Mouse (Mus musculus) liver, embryonic 15.5 days (tissue): ENCODE data around the gene Unc13a. TPM values are rescaled to one million over a fixed set of nuclear protein-coding genes. Genes with fewer than 3 reads are reported as not detected.
A peak's percentile ranks its signal among the peaks of the same experiment; 100 is the strongest.

Experiments
- ATAC-seq: fragments of 200-750 bp; cut with Nextera tagmentation; 2 replicates; pipeline ENCODE4 v1.8.0; 2017; ENCODE audit warnings: moderate number of reproducible peaks, mild to moderate bottlenecking, moderate library complexity; ENCODE audit not compliant: insufficient read depth
- H3K27ac ChIP-seq: fragments of 300-500 bp; sonication (generic); replicated peaks from 2 replicates; pipeline ENCODE4 v1.5.1; 2015; ENCODE audit warnings: mild to moderate bottlenecking, inconsistent platforms
- H3K27me3 ChIP-seq: fragments of 300-500 bp; sonication (generic); 2 replicates; pipeline ENCODE4 v1.6.1; 2015; ENCODE audit warnings: mild to moderate bottlenecking, inconsistent platforms
- H3K36me3 ChIP-seq: fragments of 300-500 bp; sonication (generic); replicated peaks from 2 replicates; pipeline ENCODE4 v1.6.1; 2015; ENCODE audit warnings: moderate library complexity, mild to moderate bottlenecking, inconsistent platforms
- H3K4me1 ChIP-seq: fragments of 300-500 bp; sonication (generic); replicated peaks from 2 replicates; pipeline ENCODE4 v1.6.1; 2015; ENCODE audit warnings: inconsistent platforms
- H3K4me2 ChIP-seq: fragments of 300-500 bp; sonication (generic); 2 replicates; pipeline ENCODE4 v1.6.1; 2015; ENCODE audit warnings: moderate library complexity, mild to moderate bottlenecking, inconsistent platforms
- H3K4me3 ChIP-seq: fragments of 300-500 bp; sonication (generic); replicated peaks from 2 replicates; pipeline ENCODE4 v1.5.1; 2015; ENCODE audit warnings: mild to moderate bottlenecking, inconsistent platforms
- H3K9ac ChIP-seq: fragments of 300-500 bp; sonication (generic); 2 replicates; pipeline ENCODE4 v1.6.1; 2015; ENCODE audit warnings: moderate library complexity, mild to moderate bottlenecking, inconsistent platforms
- H3K9me3 ChIP-seq: fragments of 300-500 bp; sonication (generic); replicated peaks from 2 replicates; pipeline ENCODE4 v1.6.1; 2016; ENCODE audit warnings: inconsistent platforms
- WGBS: fragments of 180-500 bp; shearing (Covaris S2); methylation state at CpG from one replicate; pipeline ENCODE4 v1.1.7; 2015; ENCODE audit warnings: mixed read lengths; ENCODE audit not compliant: insufficient replicate concordance; 5-methylcytosine and 5-hydroxymethylcytosine counted together
- polyA plus RNA-seq: library from polyadenylated mRNA; unstranded; fragments of >200 nt; fragmentation: Nextera tagmentation; extraction: Ambion mirVana; gene quantifications from 2 replicates; pipeline ENCODE4 v1.2.1, GENCODE M21; 2015

The Unc13a gene
- polyA plus RNA-seq, 1 experiment from 2014 or later, result 0.20 TPM

- H3K9me3 ChIP-seq, result no peaks in the 10 kb centered on the region
- WGBS, result 60% methylated on average over 4 of the region's 4 CpGs
- no peaks in the 10 kb centered on the region; the same call in 1 of the 2 replicates for H3K36me3 ChIP-seq
- no peak overlapping the region for H3K4me2 ChIP-seq
- H3K27ac ChIP-seq, result no peak overlapping the region
- H3K4me1 ChIP-seq, result peaks cover 41% of the 10 kb centered on the region
- peaks cover 19% of the 10 kb centered on the region for H3K27me3 ChIP-seq
- H3K4me3 ChIP-seq, result no peak overlapping the region
- no peak for ATAC-seq
- H3K9ac ChIP-seq, result no peak overlapping the region
Observed at GRCm38 (mm10) chr8:71596798-71597197, 74.8 kb downstream of the Unc13a start.

- Histone ChIP-seq H3K27me3 (peaks cover 15% of the 10 kb centered on the region), H3K4me3 (no peak overlapping the region), H3K4me1 (peaks cover 44% of the 10 kb centered on the region), H3K36me3 (no peaks in the 10 kb centered on the region; the same call in 1 of the 2 replicates), H3K9ac (no peak overlapping the region), H3K4me2 (no peak overlapping the region), H3K27ac (no peak overlapping the region), H3K9me3 (no peaks in the 10 kb centered on the region)
- 48% methylated on average over 6 of the region's 6 CpGs for WGBS
- ATAC-seq, result no peak
Observed at GRCm38 (mm10) chr8:71596384-71596783, 75.2 kb downstream of the Unc13a start.

- no peaks in the 10 kb centered on the region for H3K9me3 ChIP-seq
- no peak for ATAC-seq
- no peak overlapping the region for H3K27ac ChIP-seq
- WGBS, result 14% methylated on average over 27 of the region's 27 CpGs
- peak overlapping the region; percentile 2; the same call in 1 of the 2 replicates for H3K4me2 ChIP-seq
- H3K4me3 ChIP-seq, result no peak overlapping the region
- peaks cover 50% of the 10 kb centered on the region for H3K4me1 ChIP-seq
- H3K9ac ChIP-seq, result no peak overlapping the region
- peaks cover 10% of the 10 kb centered on the region for H3K27me3 ChIP-seq
- no peaks in the 10 kb centered on the region; the same call in 1 of the 2 replicates for H3K36me3 ChIP-seq
Observed at GRCm38 (mm10) chr8:71595862-71596261, 75.7 kb downstream of the Unc13a start.

GRCm38 (mm10) chr8:71594324-71594722 lies 77.2 kb downstream of the Unc13a start:
- Histone ChIP-seq H3K4me2 (no peak overlapping the region), H3K9ac (no peak overlapping the region)
- 73% methylated on average over 4 of the region's 4 CpGs for WGBS

DNA sequence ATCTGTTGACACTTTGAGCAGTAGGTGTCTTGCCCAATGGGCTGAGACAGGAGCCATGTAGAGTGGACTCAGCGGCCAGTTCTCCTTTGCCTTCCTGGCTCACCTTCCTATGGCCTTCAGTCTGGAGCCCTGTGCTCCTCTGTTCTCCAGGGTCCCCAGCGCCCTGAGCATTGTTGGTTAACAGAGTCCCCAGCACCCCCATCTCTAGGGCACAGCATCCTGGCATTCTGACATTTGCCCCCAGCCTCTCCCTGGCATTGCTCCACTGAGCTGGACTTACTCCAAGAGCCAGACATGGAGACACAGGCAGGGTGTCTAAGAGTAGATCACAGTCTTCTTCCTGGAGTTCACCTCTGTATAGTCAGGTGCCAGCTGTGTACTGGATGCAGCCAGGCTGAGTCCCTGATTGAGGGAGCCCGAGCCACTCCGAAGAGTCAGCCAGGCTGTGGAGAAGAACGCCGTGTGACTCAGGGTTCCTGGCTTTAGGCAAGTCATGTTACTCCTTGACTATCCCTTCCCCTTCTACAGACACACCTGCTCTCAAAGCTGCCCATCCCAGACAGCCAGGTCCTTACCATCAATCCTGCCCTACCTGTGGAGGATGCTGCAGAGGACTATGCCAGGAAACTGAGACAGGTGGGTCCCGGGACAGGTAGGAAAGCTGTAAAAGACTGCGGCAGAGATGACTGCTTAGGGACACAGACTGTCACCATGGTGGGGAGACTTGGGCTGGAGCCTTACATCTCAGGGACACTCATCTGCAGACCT lies 77.8 kb downstream of the Unc13a start:
- Histone ChIP-seq H3K4me2 (peak overlapping the region; percentile 98), H3K4me3 (peak overlapping the region; percentile 67; the same call in 1 of the 2 replicates)
- WGBS, result 81% methylated on average over 8 of the region's 8 CpGs

More at GRCm38 (mm10) chr8:71594324-71594722, 77.2 kb downstream of the Unc13a start:
- Histone ChIP-seq H3K27me3 (no peaks in the 10 kb centered on the region), H3K27ac (no peak overlapping the region), H3K4me3 (no peak overlapping the region), H3K4me1 (peaks cover 57% of the 10 kb centered on the region), H3K36me3 (no peaks in the 10 kb centered on the region; the same call in 1 of the 2 replicates), H3K9me3 (no peaks in the 10 kb centered on the region)
- no peak for ATAC-seq

GRCm38 (mm10) chr8:71592374-71593170 lies 79.0 kb downstream of the Unc13a start:
- WGBS, result 3% methylated on average over 60 of the region's 60 CpGs

More for the DNA sequence above, 77.8 kb downstream of the Unc13a start:
- no peaks in the 10 kb centered on the region for H3K27me3 ChIP-seq
- no peaks in the 10 kb centered on the region for H3K9me3 ChIP-seq
- H3K36me3 ChIP-seq, result no peaks in the 10 kb centered on the region; the same call in 1 of the 2 replicates
- no peak overlapping the region; the same call in 1 of the 2 replicates for H3K27ac ChIP-seq
- ATAC-seq, result no peak
- H3K4me1 ChIP-seq, result peaks cover 57% of the 10 kb centered on the region
- no peak overlapping the region for H3K9ac ChIP-seq

DNA sequence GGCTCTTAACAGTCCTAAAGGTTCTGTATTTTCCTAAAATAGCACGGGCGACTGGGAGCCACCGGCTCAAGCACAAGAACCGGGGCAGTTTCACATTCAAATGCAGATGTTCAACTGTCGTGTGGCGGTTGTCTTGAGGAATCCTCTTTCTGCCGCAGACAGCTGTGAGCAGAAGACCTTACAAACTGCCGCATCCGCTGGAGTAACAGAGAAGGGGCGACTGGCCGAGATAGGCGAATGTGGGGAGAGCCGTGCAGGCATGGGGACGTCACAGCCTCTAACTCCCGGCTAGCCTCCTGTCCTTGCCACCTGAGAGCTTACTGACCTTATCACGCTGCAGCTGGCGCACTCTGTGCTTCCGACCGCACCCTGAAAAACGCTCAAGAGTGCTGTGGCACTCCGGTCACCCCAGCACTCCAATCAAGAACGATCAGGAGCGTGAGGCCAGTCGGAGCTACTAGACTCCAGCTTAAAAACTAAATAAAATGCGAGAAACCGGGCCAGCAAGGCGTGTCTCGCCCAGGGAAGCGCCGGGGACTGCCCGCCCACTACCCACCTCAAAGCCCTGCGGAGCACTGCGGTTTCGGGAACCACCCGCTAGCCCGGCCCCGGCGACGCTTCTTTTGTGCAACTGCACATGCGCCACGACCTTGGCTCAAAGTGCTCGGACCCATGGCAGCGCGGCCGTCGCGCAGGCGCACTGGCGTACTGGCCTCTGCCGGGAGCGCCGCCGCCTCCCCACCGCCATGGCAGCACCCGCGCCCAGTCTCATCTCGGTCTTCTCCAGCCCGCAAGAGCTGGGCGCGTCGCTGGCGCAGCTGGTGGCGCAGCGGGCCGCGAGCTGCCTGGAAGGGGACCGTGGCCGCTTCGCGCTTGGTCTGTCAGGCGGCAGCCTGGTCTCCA lies 79.8 kb downstream of the Unc13a start, which contains the start of gene Pgls:
Pgls (plus strand) TSS at position 706 of the 903 bp plus-strand sequence.
- Histone ChIP-seq H3K9ac (peak within 1 kb of the TSS; percentile 78), H3K27ac (peak within 1 kb of the TSS; percentile 91), H3K4me2 (peak within 1 kb of the TSS; percentile 98), H3K27me3 (no peaks in the 10 kb centered on the region), H3K4me3 (peak within 1 kb of the TSS; percentile 67), H3K4me1 (peaks cover 52% of the 10 kb centered on the region), H3K36me3 (no peaks in the 10 kb centered on the region; the same call in 1 of the 2 replicates), H3K9me3 (no peaks in the 10 kb centered on the region)
- 0% methylated on average over 71 of the region's 71 CpGs for WGBS
- peak; percentile 85 for ATAC-seq

More at GRCm38 (mm10) chr8:71592374-71593170, 79.0 kb downstream of the Unc13a start:
- H3K9me3 ChIP-seq, result no peaks in the 10 kb centered on the region
- ATAC-seq, result peak; percentile 41
- H3K4me3 ChIP-seq, result peak overlapping the region; percentile 67
- H3K27me3 ChIP-seq, result no peaks in the 10 kb centered on the region
- H3K27ac ChIP-seq, result peak overlapping the region; percentile 91
- peaks cover 57% of the 10 kb centered on the region for H3K4me1 ChIP-seq
- H3K4me2 ChIP-seq, result peak overlapping the region; percentile 98
- no peaks in the 10 kb centered on the region; the same call in 1 of the 2 replicates for H3K36me3 ChIP-seq
- peak overlapping the region; percentile 78 for H3K9ac ChIP-seq

DNA sequence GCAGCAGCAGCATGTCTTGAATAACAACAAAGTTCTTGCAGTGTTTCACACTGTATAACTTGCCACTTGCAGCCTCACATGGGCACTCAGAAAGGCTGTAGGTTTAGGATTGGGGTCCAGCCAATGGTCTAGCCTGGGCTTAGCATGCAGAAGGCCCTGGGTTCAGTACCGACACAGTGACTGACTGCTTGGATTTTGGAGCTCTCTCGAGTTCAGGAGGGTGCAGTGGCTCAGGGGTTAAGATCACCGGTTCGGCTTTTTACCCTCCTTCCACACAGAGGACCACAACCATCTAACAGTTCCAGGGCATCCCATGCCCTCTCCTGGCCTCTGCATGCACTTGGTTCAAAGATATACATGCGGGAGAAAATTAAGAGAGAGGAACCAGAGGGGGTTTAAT lies 80.5 kb downstream of the Unc13a start:
- ATAC-seq, result no peak
- H3K9me3 ChIP-seq, result no peaks in the 10 kb centered on the region
- H3K4me3 ChIP-seq, result peak overlapping the region; percentile 67
- H3K27ac ChIP-seq, result peak overlapping the region; percentile 91
- peak overlapping the region; percentile 78 for H3K9ac ChIP-seq
- no peaks in the 10 kb centered on the region for H3K27me3 ChIP-seq
- H3K36me3 ChIP-seq, result no peaks in the 10 kb centered on the region; the same call in 1 of the 2 replicates
- peaks cover 45% of the 10 kb centered on the region for H3K4me1 ChIP-seq
- H3K4me2 ChIP-seq, result peak overlapping the region; percentile 98
- 17% methylated on average over 5 of the region's 5 CpGs for WGBS

- no peak for ATAC-seq
- H3K27ac ChIP-seq, result no peak overlapping the region
- WGBS, result 68% methylated on average over 3 of the region's 3 CpGs
- no peak overlapping the region for H3K9ac ChIP-seq
- H3K4me2 ChIP-seq, result no peak overlapping the region
- peaks cover 35% of the 10 kb centered on the region for H3K4me1 ChIP-seq
- no peaks in the 10 kb centered on the region for H3K27me3 ChIP-seq
- no peak overlapping the region for H3K4me3 ChIP-seq
- no peaks in the 10 kb centered on the region for H3K9me3 ChIP-seq
- H3K36me3 ChIP-seq, result no peaks in the 10 kb centered on the region
Observed at GRCm38 (mm10) chr8:71588762-71589161, 82.8 kb downstream of the Unc13a start.

DNA sequence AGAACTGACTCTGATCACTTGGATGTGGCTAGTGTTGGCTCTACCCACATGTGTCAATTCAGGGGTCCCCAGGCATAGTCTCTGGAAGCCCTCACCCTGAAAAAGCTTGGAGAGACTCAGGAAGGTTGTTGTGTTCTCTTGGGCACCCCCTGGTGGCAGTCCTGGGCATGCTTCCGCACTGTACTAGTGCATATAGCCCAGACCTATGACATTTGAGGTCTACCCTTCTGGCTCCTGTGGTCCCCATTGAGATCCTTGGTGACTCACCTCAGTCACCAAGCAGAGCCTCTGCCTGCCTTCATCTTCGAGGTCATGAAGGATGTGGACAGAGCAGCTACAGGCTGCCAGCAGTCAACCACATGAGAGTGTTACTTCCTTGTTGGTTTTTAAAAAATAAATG lies 84.7 kb downstream of the Unc13a start:
- Histone ChIP-seq H3K4me3 (no peak overlapping the region), H3K27ac (no peak overlapping the region), H3K4me2 (no peak overlapping the region), H3K36me3 (no peaks in the 10 kb centered on the region), H3K4me1 (peaks cover 17% of the 10 kb centered on the region), H3K27me3 (no peaks in the 10 kb centered on the region), H3K9ac (no peak overlapping the region), H3K9me3 (no peaks in the 10 kb centered on the region)
- no peak for ATAC-seq
- 55% methylated on average over 2 of the region's 2 CpGs for WGBS
